Mouse (Mus musculus) neural tube, embryonic 14.5 days (tissue): ENCODE measurements around the gene Pkig. TPM values are rescaled to one million over a fixed set of nuclear protein-coding genes. Genes with fewer than 3 reads are reported as not detected.

ENCODE experiments used
- ATAC-seq: fragments of 200-750 bp; cut with Nextera tagmentation; 2 replicates; pipeline ENCODE4 v1.8.0; 2017; ENCODE audit warnings: low read depth, mild to moderate bottlenecking, moderate TSS enrichment, moderate library complexity
- H3K27ac ChIP-seq: fragments of 300-500 bp; sonication (generic); 2 replicates; pipeline ENCODE4 v1.5.1; 2014; ENCODE audit warnings: low read depth, mild to moderate bottlenecking, control low read depth, low read length, moderate library complexity, mixed read lengths
- H3K27me3 ChIP-seq: fragments of 300-500 bp; sonication (generic); 2 replicates; pipeline ENCODE4 v1.6.1; 2014; ENCODE audit warnings: low read length; ENCODE audit not compliant: control insufficient read depth, insufficient read depth
- H3K36me3 ChIP-seq: fragments of 300-500 bp; sonication (generic); 2 replicates; pipeline ENCODE4 v1.6.1; 2014; ENCODE audit warnings: low read length, mixed read lengths; ENCODE audit not compliant: control insufficient read depth, insufficient read depth
- H3K4me1 ChIP-seq: fragments of 300-500 bp; sonication (generic); 2 replicates; pipeline ENCODE4 v1.6.1; 2014; ENCODE audit warnings: low read length; ENCODE audit not compliant: control insufficient read depth, insufficient read depth
- H3K4me2 ChIP-seq: fragments of 300-500 bp; sonication (generic); 2 replicates; pipeline ENCODE4 v1.6.1; 2014; ENCODE audit warnings: mild to moderate bottlenecking, low read depth, low read length, control low read depth
- H3K4me3 ChIP-seq: fragments of 300-500 bp; sonication (generic); 2 replicates; pipeline ENCODE4 v1.5.1; 2014; ENCODE audit warnings: low read depth, low read length, control low read depth, mixed read lengths
- H3K9ac ChIP-seq: fragments of 300-500 bp; sonication (generic); replicated peaks from 2 replicates; pipeline ENCODE4 v1.6.1; 2014; ENCODE audit warnings: low read depth, mild to moderate bottlenecking, control low read depth, low read length, mixed read lengths
- H3K9me3 ChIP-seq: fragments of 300-500 bp; sonication (generic); 2 replicates; pipeline ENCODE4 v1.6.1; 2016; ENCODE audit warnings: low read length; ENCODE audit not compliant: control insufficient read depth
- WGBS: fragments of 180-500 bp; shearing (Covaris S2); extraction: QIAGEN DNeasy Blood & Tissue Kit; methylation state at CpG from one replicate; pipeline ENCODE4 v1.1.7; 2014; 5-methylcytosine and 5-hydroxymethylcytosine counted together
- polyA plus RNA-seq: library from polyadenylated mRNA; unstranded; fragments of >200 nt; fragmentation: Nextera tagmentation; extraction: Ambion mirVana; gene quantifications from 2 replicates; pipeline ENCODE4 v1.2.1, GENCODE M21; 2014

Pkig gene
- polyA plus RNA-seq, 1 experiment from 2014 or later = 102 TPM

GRCm38 (mm10) chr2:163640493-163640892, 17.7 kb upstream of the Pkig start:
- H3K9me3 ChIP-seq = no peaks in the 10 kb centered on the region
- WGBS = 77% methylated on average over 3 of the region's 3 CpGs
- H3K4me2 ChIP-seq = no peak overlapping the region
- ATAC-seq = no peak
- H3K4me1 ChIP-seq = peaks cover 21% of the 10 kb centered on the region; the same call in 1 of the 2 replicates
- no peak overlapping the region for H3K4me3 ChIP-seq
- H3K36me3 ChIP-seq = no peaks in the 10 kb centered on the region; the same call in 1 of the 2 replicates
- no peak overlapping the region for H3K9ac ChIP-seq
- H3K27me3 ChIP-seq = no peaks in the 10 kb centered on the region
- no peak overlapping the region for H3K27ac ChIP-seq

- H3K27ac ChIP-seq = no peak overlapping the region
- no peaks in the 10 kb centered on the region; the same call in 1 of the 2 replicates for H3K36me3 ChIP-seq
- H3K9ac ChIP-seq = no peak overlapping the region
- H3K4me2 ChIP-seq = no peak overlapping the region
- H3K4me3 ChIP-seq = no peak overlapping the region
- no peaks in the 10 kb centered on the region for H3K27me3 ChIP-seq
- WGBS = 71% methylated on average over 3 of the region's 3 CpGs
- H3K4me1 ChIP-seq = peaks cover 22% of the 10 kb centered on the region; the same call in 1 of the 2 replicates
- no peaks in the 10 kb centered on the region for H3K9me3 ChIP-seq
- ATAC-seq = no peak
Measured at GRCm38 (mm10) chr2:163641681-163642080, 16.5 kb upstream of the Pkig start.

- no peak for ATAC-seq
- 89% methylated on average over 30 of the region's 30 CpGs for WGBS
- H3K4me2 ChIP-seq = peak overlapping the region; percentile 61
- H3K36me3 ChIP-seq = no peaks in the 10 kb centered on the region
- no peak overlapping the region for H3K9ac ChIP-seq
- peaks cover 22% of the 10 kb centered on the region; the same call in 1 of the 2 replicates for H3K4me1 ChIP-seq
- H3K27ac ChIP-seq = no peak overlapping the region
- H3K27me3 ChIP-seq = no peaks in the 10 kb centered on the region
- no peaks in the 10 kb centered on the region for H3K9me3 ChIP-seq
- peak overlapping the region; percentile 96 for H3K4me3 ChIP-seq
Measured at GRCm38 (mm10) chr2:163642685-163643575, 15.3 kb upstream of the Pkig start.

GRCm38 (mm10) chr2:163643576-163643971, 14.6 kb upstream of the Pkig start:
- whole genome bisulfite sequencing = 81% methylated on average over 2 of the region's 2 CpGs

GRCm38 (mm10) chr2:163644047-163644446, 14.1 kb upstream of the Pkig start:
- peak overlapping the region; percentile 96 for H3K4me3 ChIP-seq
- peak overlapping the region; percentile 96 for H3K9ac ChIP-seq
- H3K4me2 ChIP-seq = peak overlapping the region; percentile 61
- H3K4me1 ChIP-seq = peaks cover 22% of the 10 kb centered on the region; the same call in 1 of the 2 replicates
- peak overlapping the region; percentile 99 for H3K27ac ChIP-seq
- ATAC-seq = no peak
- no peaks in the 10 kb centered on the region for H3K36me3 ChIP-seq
- H3K9me3 ChIP-seq = no peaks in the 10 kb centered on the region
- H3K27me3 ChIP-seq = no peaks in the 10 kb centered on the region
- 9% methylated on average over 4 of the region's 4 CpGs for WGBS

More at GRCm38 (mm10) chr2:163643576-163643971, 14.6 kb upstream of the Pkig start:
- H3K9ac ChIP-seq = peak overlapping the region; percentile 96
- ATAC-seq = no peak
- H3K4me1 ChIP-seq = peaks cover 22% of the 10 kb centered on the region; the same call in 1 of the 2 replicates
- no peaks in the 10 kb centered on the region for H3K36me3 ChIP-seq
- peak overlapping the region; percentile 99; the same call in 1 of the 2 replicates for H3K27ac ChIP-seq
- H3K4me3 ChIP-seq = peak overlapping the region; percentile 96
- H3K4me2 ChIP-seq = peak overlapping the region; percentile 61
- H3K9me3 ChIP-seq = no peaks in the 10 kb centered on the region
- H3K27me3 ChIP-seq = no peaks in the 10 kb centered on the region

GRCm38 (mm10) chr2:163644575-163645385, 13.4 kb upstream of the Pkig start, which contains the start of gene Serinc3:
Serinc3 (minus strand) TSS chr2:163645131.
- peak; percentile 98 for ATAC-seq
- Histone ChIP-seq H3K9ac (peak within 1 kb of the TSS; percentile 96), H3K4me3 (peak within 1 kb of the TSS; percentile 96), H3K9me3 (no peaks in the 10 kb centered on the region; the same call in 1 of the 2 replicates), H3K27me3 (no peaks in the 10 kb centered on the region), H3K36me3 (no peaks in the 10 kb centered on the region), H3K4me2 (peak within 1 kb of the TSS; percentile 61), H3K4me1 (peaks cover 22% of the 10 kb centered on the region; the same call in 1 of the 2 replicates), H3K27ac (peak within 1 kb of the TSS; percentile 99)
- under 1% methylated on average over 70 of the region's 74 CpGs for WGBS

GRCm38 (mm10) chr2:163645700-163646460, 12.3 kb upstream of the Pkig start:
- no peaks in the 10 kb centered on the region; the same call in 1 of the 2 replicates for H3K9me3 ChIP-seq
- peaks cover 22% of the 10 kb centered on the region; the same call in 1 of the 2 replicates for H3K4me1 ChIP-seq
- H3K4me3 ChIP-seq = no peak overlapping the region
- H3K27me3 ChIP-seq = no peaks in the 10 kb centered on the region
- H3K36me3 ChIP-seq = no peaks in the 10 kb centered on the region
- no peak overlapping the region for H3K9ac ChIP-seq
- no peak; the same call in 1 of the 2 replicates for ATAC-seq
- WGBS = 84% methylated on average over 11 of the region's 11 CpGs
- H3K27ac ChIP-seq = 0 out of 2 replicates have a peak overlapping the region, but pooled peaks have one; percentile 99
- no peak overlapping the region for H3K4me2 ChIP-seq

- H3K27me3 ChIP-seq = no peaks in the 10 kb centered on the region
- WGBS = 92% methylated on average over 5 of the region's 5 CpGs
- ATAC-seq = no peak
- no peak overlapping the region for H3K4me2 ChIP-seq
- no peaks in the 10 kb centered on the region for H3K36me3 ChIP-seq
- H3K4me1 ChIP-seq = peaks cover 22% of the 10 kb centered on the region; the same call in 1 of the 2 replicates
- H3K9ac ChIP-seq = no peak overlapping the region
- H3K4me3 ChIP-seq = no peak overlapping the region
- no peak overlapping the region for H3K27ac ChIP-seq
- no peaks in the 10 kb centered on the region; the same call in 1 of the 2 replicates for H3K9me3 ChIP-seq
Measured at GRCm38 (mm10) chr2:163646461-163647080, 11.6 kb upstream of the Pkig start.
